Mouse (Mus musculus) limb, embryonic 14.5 days (tissue): ENCODE measurements at regions not wholly inside any gene's neighbourhood (a gene's known extent, or its start where the extent isn't known, plus 50 kb on each side); places are given as distances from the start of the nearest gene placed in this dataset.

Experiments used
- ATAC-seq: fragments of 200-750 bp; cut with Nextera tagmentation; 2 replicates; pipeline ENCODE4 v1.8.0; 2017; ENCODE audit warnings: low read depth, moderate number of reproducible peaks, moderate TSS enrichment; ENCODE audit not compliant: low FRiP score
- DNase-seq: peaks from one replicate; pipeline ENCODE4 v3.0.0-alpha.2; 2015; ENCODE audit warnings: low spot score
- H3K27ac ChIP-seq: fragments of 300-500 bp; sonication (generic); replicated peaks from 2 replicates; pipeline ENCODE4 v1.5.1; 2014; ENCODE audit warnings: low read depth, mild to moderate bottlenecking, low read length, moderate library complexity, mixed read lengths
- H3K27me3 ChIP-seq: fragments of 300-500 bp; sonication (generic); 2 replicates; pipeline ENCODE4 v1.6.1; 2014; ENCODE audit warnings: low read length, mixed read lengths; ENCODE audit not compliant: control insufficient read depth, insufficient read depth
- H3K36me3 ChIP-seq: fragments of 300-500 bp; sonication (generic); 2 replicates; pipeline ENCODE4 v1.6.1; 2014; ENCODE audit warnings: mild to moderate bottlenecking, low read length, moderate library complexity, mixed read lengths; ENCODE audit not compliant: control insufficient read depth, insufficient read depth
- H3K4me1 ChIP-seq: fragments of 300-500 bp; sonication (generic); 2 replicates; pipeline ENCODE4 v1.6.1; 2014; ENCODE audit warnings: antibody characterized with exemption, low read length, mixed read lengths; ENCODE audit not compliant: control insufficient read depth, insufficient read depth
- H3K4me2 ChIP-seq: fragments of 300-500 bp; sonication (generic); replicated peaks from 2 replicates; pipeline ENCODE4 v1.6.1; 2014; ENCODE audit warnings: low read depth, mild to moderate bottlenecking, low read length, moderate library complexity; ENCODE audit not compliant: severe bottlenecking
- H3K4me3 ChIP-seq: fragments of 300-500 bp; sonication (generic); replicated peaks from 2 replicates; pipeline ENCODE4 v1.5.1; 2014; ENCODE audit warnings: low read length
- H3K9ac ChIP-seq: fragments of 300-500 bp; sonication (generic); 2 replicates; pipeline ENCODE4 v1.6.1; 2014; ENCODE audit warnings: mild to moderate bottlenecking, low read depth, low read length, moderate library complexity; ENCODE audit not compliant: severe bottlenecking
- H3K9me3 ChIP-seq: fragments of 300-500 bp; sonication (generic); 2 replicates; pipeline ENCODE4 v1.6.1; 2016; ENCODE audit warnings: low read length; ENCODE audit not compliant: control insufficient read depth
- POLR2A ChIP-seq: fragments of 200-500 bp; IDR thresholded peaks from 2 replicates; pipeline ENCODE4 v1.8.0; 2012; ENCODE audit warnings: inconsistent platforms, mild to moderate bottlenecking, moderate library complexity, borderline replicate concordance; ENCODE audit not compliant: insufficient read depth, insufficient read length; ENCODE audit errors: extremely low read depth
- WGBS: fragments of 180-500 bp; shearing (Covaris S2); extraction: QIAGEN DNeasy Blood & Tissue Kit; methylation state at CpG from one replicate; pipeline ENCODE4 v1.1.7; 2014; 5-methylcytosine and 5-hydroxymethylcytosine counted together

DNA sequence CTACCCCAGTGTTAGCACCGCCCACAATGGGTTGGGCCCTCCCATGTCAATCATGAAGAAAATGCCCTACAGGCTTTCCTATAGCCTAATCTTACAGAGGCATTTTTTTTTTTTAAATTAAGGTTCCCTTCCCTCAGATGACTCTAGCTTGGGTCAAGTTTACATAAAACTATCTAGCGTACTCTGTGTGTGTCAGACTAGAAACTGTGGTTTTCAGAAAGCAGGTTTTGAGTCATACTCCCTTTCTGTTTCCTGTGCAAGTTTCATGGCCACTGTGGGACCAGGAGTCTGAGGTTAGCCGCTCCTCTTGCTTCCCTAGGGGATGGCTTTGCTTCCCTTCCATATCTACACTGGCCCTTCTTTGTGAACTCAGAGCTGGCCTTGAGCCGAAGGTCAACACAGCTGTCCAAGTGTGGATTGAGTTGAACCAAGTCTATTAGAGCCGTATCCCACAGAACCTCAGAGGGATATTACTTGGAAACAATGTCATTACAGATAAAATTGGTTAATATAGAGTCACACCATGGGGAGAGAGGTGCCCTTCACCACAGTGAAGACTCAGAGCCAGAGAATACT lies 226.1 kb upstream of the Arid1b start:
- ATAC-seq (no peak), DNase-seq (no peak)
- WGBS, result 91% methylated on average over 5 of the region's 5 CpGs
- Histone ChIP-seq H3K27me3 (no peaks in the 10 kb centered on the region), H3K9me3 (no peaks in the 10 kb centered on the region), H3K36me3 (no peaks in the 10 kb centered on the region), H3K4me3 (no peak overlapping the region), H3K27ac (no peak overlapping the region), H3K4me1 (no peaks in the 10 kb centered on the region), H3K4me2 (no peak overlapping the region), H3K9ac (no peak overlapping the region)
- TF ChIP-seq POLR2A, result no peak

DNA sequence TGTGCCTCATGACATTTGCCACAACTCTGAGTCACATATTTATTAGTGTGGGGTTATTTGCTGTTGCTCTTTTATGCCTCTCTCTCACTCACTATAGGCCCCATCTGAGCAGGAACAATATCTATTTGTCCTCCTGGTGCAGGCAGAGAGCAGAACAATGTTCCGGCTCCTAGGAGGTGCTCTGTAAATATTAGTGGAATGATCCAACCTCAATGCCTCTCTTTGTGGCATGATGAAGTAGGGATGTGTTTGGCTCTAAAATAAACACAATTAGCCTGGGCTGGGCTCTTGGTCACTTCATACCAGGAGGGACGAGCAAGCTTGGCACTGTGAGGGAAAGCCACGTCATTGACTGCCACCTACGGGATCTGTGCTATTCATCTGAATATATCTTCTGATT lies 224.8 kb upstream of the Arid1b start:
- WGBS, result 75% methylated on average over 4 of the region's 4 CpGs
- no peaks in the 10 kb centered on the region for H3K9me3 ChIP-seq
- H3K36me3 ChIP-seq, result no peaks in the 10 kb centered on the region
- H3K4me1 ChIP-seq, result no peaks in the 10 kb centered on the region
- no peak for ATAC-seq
- H3K27ac ChIP-seq, result no peak overlapping the region
- no peak overlapping the region for H3K9ac ChIP-seq
- TF ChIP-seq POLR2A, result no peak
- H3K4me3 ChIP-seq, result no peak overlapping the region
- no peak for DNase-seq
- no peak overlapping the region for H3K4me2 ChIP-seq
- H3K27me3 ChIP-seq, result no peaks in the 10 kb centered on the region

DNA sequence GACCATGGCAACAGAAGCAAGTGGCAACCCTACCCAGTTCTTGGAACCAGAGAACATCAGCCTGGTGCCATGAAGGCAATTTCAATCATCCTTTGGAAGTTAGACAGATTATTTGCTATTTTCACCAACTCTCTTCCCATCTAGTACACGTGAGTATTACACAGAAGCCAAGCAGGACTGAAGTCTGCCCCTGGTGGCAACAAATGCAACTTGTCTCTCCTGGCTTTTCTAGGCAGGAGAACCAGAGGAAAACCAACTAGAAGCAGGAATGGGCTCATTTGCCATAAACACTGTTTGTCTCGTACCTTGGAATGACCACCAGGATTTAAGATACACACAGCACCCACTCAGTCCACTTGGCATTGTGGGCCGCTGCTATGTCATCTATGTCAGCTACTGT lies 224.1 kb upstream of the Arid1b start:
- no peak overlapping the region for H3K4me3 ChIP-seq
- no peak overlapping the region for H3K9ac ChIP-seq
- no peak overlapping the region for H3K27ac ChIP-seq
- H3K36me3 ChIP-seq, result no peaks in the 10 kb centered on the region
- H3K4me2 ChIP-seq, result no peak overlapping the region
- no peak for TF ChIP-seq POLR2A
- DNase-seq (no peak), ATAC-seq (no peak)
- H3K9me3 ChIP-seq, result no peaks in the 10 kb centered on the region
- H3K4me1 ChIP-seq, result no peaks in the 10 kb centered on the region
- no peaks in the 10 kb centered on the region for H3K27me3 ChIP-seq
- 78% methylated on average over 3 of the region's 3 CpGs for WGBS

DNA sequence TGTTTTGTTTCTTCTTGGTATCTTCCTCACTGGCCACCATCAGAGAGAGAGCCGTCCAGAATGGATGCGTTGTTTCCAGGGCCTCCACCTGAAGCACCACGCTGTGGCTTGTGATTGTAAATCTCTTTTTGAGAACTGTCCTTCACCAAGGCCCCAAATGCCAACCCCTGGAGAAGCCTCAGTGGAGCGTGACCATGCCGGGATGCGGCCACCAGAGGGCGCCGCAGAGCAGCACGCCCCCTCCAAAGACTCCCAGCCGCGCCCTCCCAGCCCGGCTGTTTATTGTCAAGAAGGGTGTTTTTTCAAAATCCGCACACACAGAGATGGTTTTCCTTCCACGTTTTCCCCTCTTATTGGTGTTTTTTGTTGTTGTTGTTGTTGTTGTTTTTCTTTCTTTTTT lies 216.0 kb upstream of the Arid1b start:
- no peak overlapping the region for H3K9ac ChIP-seq
- no peak overlapping the region for H3K4me3 ChIP-seq
- 0 out of 2 replicates have a peak overlapping the region, but pooled peaks have one; percentile 20 for H3K4me2 ChIP-seq
- H3K27ac ChIP-seq, result no peak overlapping the region
- no peaks in the 10 kb centered on the region for H3K9me3 ChIP-seq
- TF ChIP-seq POLR2A, result no peak
- ATAC-seq (peak; percentile 80), DNase-seq (peak; percentile 78)
- WGBS, result under 1% methylated on average over 14 of the region's 14 CpGs
- no peaks in the 10 kb centered on the region for H3K27me3 ChIP-seq
- no peaks in the 10 kb centered on the region for H3K36me3 ChIP-seq
- no peaks in the 10 kb centered on the region for H3K4me1 ChIP-seq

DNA sequence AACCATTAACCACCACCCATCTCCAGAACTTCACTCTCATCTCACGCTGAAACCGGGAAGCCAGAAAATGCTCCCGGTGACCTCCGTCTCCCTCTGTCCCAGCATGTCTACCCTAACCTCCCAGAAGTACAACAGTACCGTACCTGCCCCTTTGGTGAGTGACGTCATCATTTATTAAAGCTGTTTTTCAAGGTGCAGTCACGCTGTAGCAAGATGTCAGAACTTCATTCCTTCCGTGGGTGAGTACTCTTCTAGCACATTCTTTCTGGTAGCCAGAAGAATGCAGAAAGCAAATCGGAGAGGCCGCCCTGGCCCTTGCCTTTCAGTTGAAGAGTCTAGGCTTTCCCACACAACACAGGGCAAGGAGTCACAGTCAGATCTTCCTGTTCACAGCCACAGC lies 215.1 kb upstream of the Arid1b start:
- no peak for TF ChIP-seq POLR2A
- no peak for DNase-seq
- Histone ChIP-seq H3K4me3 (no peak overlapping the region), H3K4me2 (no peak overlapping the region), H3K27me3 (no peaks in the 10 kb centered on the region), H3K36me3 (no peaks in the 10 kb centered on the region), H3K27ac (no peak overlapping the region), H3K9ac (no peak overlapping the region), H3K4me1 (no peaks in the 10 kb centered on the region), H3K9me3 (no peaks in the 10 kb centered on the region)
- no peak for ATAC-seq
- 88% methylated on average over 10 of the region's 10 CpGs for WGBS

DNA sequence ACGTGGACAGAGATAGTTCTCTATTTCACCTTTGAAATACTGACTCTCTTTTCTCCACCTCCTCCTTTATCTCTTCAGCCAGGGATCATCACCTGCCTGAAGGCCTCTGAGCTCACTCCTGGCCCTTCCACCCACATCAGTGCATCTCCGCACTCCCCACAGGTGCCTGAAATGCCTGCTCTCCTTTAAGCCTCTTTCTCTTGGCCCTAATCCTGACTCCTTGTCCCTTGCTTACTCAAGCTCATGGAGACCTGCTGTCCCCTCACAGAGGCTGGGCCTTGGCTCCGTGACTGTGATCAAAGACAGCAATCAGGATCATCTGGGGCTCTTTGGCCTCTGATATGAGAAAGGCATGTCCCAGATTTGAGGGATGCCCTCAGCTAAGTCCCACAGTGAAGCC lies 212.5 kb upstream of the Arid1b start:
- DNase-seq, result no peak
- Histone ChIP-seq H3K36me3 (no peaks in the 10 kb centered on the region), H3K4me3 (no peak overlapping the region), H3K9ac (no peak overlapping the region), H3K9me3 (no peaks in the 10 kb centered on the region), H3K27ac (no peak overlapping the region), H3K27me3 (no peaks in the 10 kb centered on the region), H3K4me1 (no peaks in the 10 kb centered on the region), H3K4me2 (no peak overlapping the region)
- ATAC-seq, result no peak
- TF ChIP-seq POLR2A, result no peak
- 73% methylated on average over 3 of the region's 3 CpGs for WGBS
